Mouse (Mus musculus): ENCODE measurements around the gene Tnfrsf18.

The Tnfrsf18 gene

GRCm38 (mm10) chr4:156070716-156071115 is 44.8 kb downstream of the Tnfrsf18 start:
- in situ Hi-C loops (cut with MboI, MseI), result no loop called here

- in situ Hi-C loops (cut with MboI, MseI), result no loop called here
Observed at GRCm38 (mm10) chr4:156076911-156077382, 51.0 kb downstream of the Tnfrsf18 start.

DNA sequence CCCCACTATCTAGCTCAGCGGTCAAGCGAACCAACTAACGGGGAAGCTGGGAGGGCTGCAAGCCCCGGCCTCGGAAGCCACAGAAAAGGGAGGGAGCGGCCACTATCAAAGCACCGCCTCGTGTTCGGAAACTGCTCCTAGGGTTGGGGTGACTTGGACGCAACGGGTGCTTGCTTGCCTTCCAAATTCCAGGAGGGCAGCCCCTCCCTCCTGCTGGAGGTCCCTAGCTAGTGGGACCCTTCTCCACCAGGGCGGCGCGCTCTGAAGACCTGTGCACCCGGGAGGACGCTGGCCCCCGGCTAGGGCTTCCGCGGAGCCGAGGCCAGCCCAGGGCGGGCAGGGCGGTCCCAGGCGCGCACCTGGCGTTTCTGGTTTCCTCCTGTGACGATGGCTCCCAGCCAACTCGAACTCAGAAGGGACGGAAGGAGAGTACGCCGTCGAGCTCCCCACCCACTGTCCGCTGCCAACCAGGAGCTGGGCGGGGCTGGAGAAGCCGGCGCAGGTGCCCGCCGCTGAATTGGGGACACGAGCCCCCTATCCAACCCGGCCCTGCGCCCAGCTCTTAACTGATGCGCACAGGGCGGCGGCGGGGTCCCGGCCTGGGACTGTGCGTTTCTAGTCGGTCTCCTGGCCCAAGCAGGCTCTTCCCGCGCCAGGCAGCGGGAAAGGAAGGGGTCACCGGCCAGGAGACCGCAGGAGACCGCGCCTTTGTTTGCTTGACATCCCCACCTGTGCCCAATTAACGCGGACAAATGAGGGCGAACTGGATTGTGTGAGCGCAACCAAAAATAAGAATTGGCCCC is 51.7 kb downstream of the Tnfrsf18 start:
- in situ Hi-C loops (cut with MboI, MseI), result no loop called here
